10 mouse cellular contexts compared by ENCODE assay signal in genomic region chr7:127929923-127930322, GRCm38 (mm10). TPM values are rescaled to one million over a fixed set of nuclear protein-coding genes. Genes with fewer than 3 reads are reported as not detected.
DNase-seq lines count a peak whose midpoint lies in the region; ATAC-seq lines count a peak whose summit lies in the region.
"Had no signal": no experiment of that assay in that cellular context is flagged by ENCODE, and none has a peak within 500 bp of the region (broad histone marks: within the 10 kb centered on the region; RNA-seq: fewer than 3 reads in every experiment).

Prss8 (minus strand) TSS chr7:127930104.

- ATAC-seq in hindbrain, embryonic 16.5 days: no peak
- no peak for ATAC-seq in limb, embryonic 15.5 days (ENCODE audit: insufficient number of reproducible peaks, low FRiP score, low TSS enrichment, low read depth)
- peak; percentile 45; the same call in 1 of the 2 replicates for ATAC-seq in stomach, embryonic 16.5 days (ENCODE audit: insufficient read depth, low FRiP score)

- peaks cover 10% of the 10 kb centered on the region for H3K27me3 ChIP-seq in hindbrain, embryonic 16.5 days (replicated peaks; ENCODE audit: control insufficient read depth, insufficient read depth, low read length)
- peaks cover 28% of the 10 kb centered on the region for H3K27me3 ChIP-seq in limb, embryonic 15.5 days
- H3K27me3 ChIP-seq in stomach, embryonic 16.5 days (ENCODE audit: control insufficient read depth, insufficient read depth, low read length): no peaks in the 10 kb centered on the region

- H3K4me2 ChIP-seq in hindbrain, embryonic 16.5 days (ENCODE audit: low read length): 0 out of 2 replicates have a peak within 1 kb of the TSS, but pooled peaks have one; percentile 6
- H3K4me2 ChIP-seq in limb, embryonic 15.5 days: peak within 1 kb of the TSS; percentile 29
- peak within 1 kb of the TSS; percentile 43 for H3K4me2 ChIP-seq in stomach, embryonic 16.5 days (ENCODE audit: low read depth, low read length)

- H3K9ac ChIP-seq in hindbrain, embryonic 16.5 days (ENCODE audit: low read depth, low read length): no peak within 1 kb of the TSS; the same call in 1 of the 2 replicates
- H3K9ac ChIP-seq in limb, embryonic 15.5 days: peak within 1 kb of the TSS; percentile 37
- peak within 1 kb of the TSS; percentile 75 for H3K9ac ChIP-seq in stomach, embryonic 16.5 days (ENCODE audit: low read length)

- intact Hi-C loops in left cerebral cortex, postnatal 10 days (cut with DNase I): no loop called here

- no peak within 1 kb of the TSS for H3K27ac ChIP-seq in hindbrain, embryonic 16.5 days (ENCODE audit: low read depth, low read length)
- H3K27ac ChIP-seq in limb, embryonic 15.5 days: no peak within 1 kb of the TSS
- H3K27ac ChIP-seq in stomach, embryonic 16.5 days (ENCODE audit: low read length): peak within 1 kb of the TSS; percentile 89

- DNase-seq in ovary, adult 18-20 months (ENCODE audit: low spot score): peak; percentile 40
- no peak for DNase-seq in ovary, postnatal 36 days (ENCODE audit: low spot score)
- DNase-seq in right cerebral cortex, postnatal 25 days: no peak
- DNase-seq in left cerebral cortex, postnatal 10 days (ENCODE audit: extremely low spot score in 1 of 2, low spot score in 2 of 2): no peak
- no peak for DNase-seq in right cerebral cortex, postnatal 14 days
- DNase-seq: adrenal gland, postnatal 25 days; heart, postnatal 36 days had no signal

- H3K9me3 ChIP-seq in hindbrain, embryonic 16.5 days (ENCODE audit: control insufficient read depth, low read length): no peaks in the 10 kb centered on the region
- no peaks in the 10 kb centered on the region for H3K9me3 ChIP-seq in limb, embryonic 15.5 days
- no peaks in the 10 kb centered on the region for H3K9me3 ChIP-seq in stomach, embryonic 16.5 days (replicated peaks; ENCODE audit: control insufficient read depth, low read length)

- WGBS in hindbrain, embryonic 16.5 days: 17% methylated on average over 6 of the region's 6 CpGs
- WGBS in limb, embryonic 15.5 days: 10% methylated on average over 6 of the region's 6 CpGs
- WGBS in stomach, embryonic 16.5 days: 19% methylated on average over 6 of the region's 6 CpGs

- H3K4me1 ChIP-seq in hindbrain, embryonic 16.5 days (ENCODE audit: control insufficient read depth, insufficient read depth, low read depth, low read length): peaks cover 6% of the 10 kb centered on the region
- peaks cover 33% of the 10 kb centered on the region for H3K4me1 ChIP-seq in limb, embryonic 15.5 days
- peaks cover 29% of the 10 kb centered on the region for H3K4me1 ChIP-seq in stomach, embryonic 16.5 days (ENCODE audit: control insufficient read depth, insufficient read depth, low read length)

- peaks cover under 1% of the 10 kb centered on the region; the same call in 1 of the 2 replicates for H3K36me3 ChIP-seq in hindbrain, embryonic 16.5 days (ENCODE audit: control insufficient read depth, insufficient read depth, low read length)
- peaks cover 24% of the 10 kb centered on the region for H3K36me3 ChIP-seq in limb, embryonic 15.5 days
- peaks cover 6% of the 10 kb centered on the region for H3K36me3 ChIP-seq in stomach, embryonic 16.5 days (ENCODE audit: control insufficient read depth, insufficient read depth, low read length)

- no peak within 1 kb of the TSS for H3K4me3 ChIP-seq in hindbrain, embryonic 16.5 days (ENCODE audit: low read length)
- peak within 1 kb of the TSS; percentile 27 for H3K4me3 ChIP-seq in limb, embryonic 15.5 days
- peak within 1 kb of the TSS; percentile 59 for H3K4me3 ChIP-seq in stomach, embryonic 16.5 days (replicated peaks; ENCODE audit: low read length)

RNA-seq across cellular contexts. Expression of gene Prss8, which starts in this region (rescaled TPM):
- 0.50 TPM in 2 replicates for polyA plus RNA-seq in hindbrain, embryonic 16.5 days (2015; fragmentation: Nextera tagmentation; extraction: Ambion mirVana)
- polyA plus RNA-seq in limb, embryonic 15.5 days (2015; fragmentation: Nextera tagmentation; extraction: Ambion mirVana): 11.5 and 14.2 TPM in 2 replicates
- 63.8 and 78.8 TPM in 2 replicates for polyA plus RNA-seq in stomach, embryonic 16.5 days (2015; fragmentation: Nextera tagmentation; extraction: Ambion mirVana)
- total RNA-seq in left cerebral cortex, postnatal 10 days (2021): under 1 TPM; 0.64 to 0.81 TPM
- total RNA-seq: heart, postnatal 36 days had no signal
